Mouse (Mus musculus) small intestine, adult 2 months (tissue): ENCODE measurements at regions not wholly inside any gene's neighbourhood (a gene's known extent, or its start where the extent isn't known, plus 50 kb on each side); places are given as distances from the start of the nearest gene placed in this dataset.

Source experiments
- CTCF ChIP-seq: fragments of 200-500 bp; IDR thresholded peaks from 2 replicates; pipeline ENCODE4 v1.5.1; 2012; ENCODE audit warnings: low read depth, mild to moderate bottlenecking, control low read depth, inconsistent platforms, low read length, moderate library complexity, mixed read lengths; ENCODE audit not compliant: insufficient replicate concordance, insufficient read length; ENCODE audit errors: extremely low read depth
- POLR2A ChIP-seq: fragments of 200-500 bp; IDR thresholded peaks from 2 replicates; pipeline ENCODE4 v1.6.1; 2012; ENCODE audit warnings: low read depth, mild to moderate bottlenecking, control low read depth, inconsistent platforms, low read length, moderate library complexity

DNA sequence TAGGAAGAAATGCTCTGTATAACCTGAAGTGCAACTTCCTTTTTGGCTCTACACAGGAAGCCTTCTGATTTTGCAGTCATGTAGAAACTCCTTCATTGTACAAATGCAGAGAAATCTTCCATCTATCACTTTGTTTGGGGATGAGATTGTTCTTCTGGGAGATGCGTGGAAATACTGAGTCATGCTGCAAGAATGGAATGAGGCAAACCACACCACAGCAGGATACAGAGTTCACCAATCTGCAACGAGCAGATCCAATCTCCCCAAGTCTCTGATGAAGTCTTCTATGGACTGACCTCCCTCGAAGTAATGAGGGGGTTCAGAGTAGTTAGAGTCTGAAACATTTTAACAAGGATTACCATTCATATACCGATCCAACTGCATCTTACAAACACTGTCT lies 352.9 kb downstream of the 1500009L16Rik start:
- TF ChIP-seq CTCF (no peak), POLR2A (no peak)
